ENCODE assay signal across 8 mouse cellular contexts in genomic region chr7:111121522-111121921, GRCm38 (mm10). TPM values are rescaled to one million over a fixed set of nuclear protein-coding genes. Genes with fewer than 3 reads are reported as not detected.
A peak's percentile ranks its signal among the peaks of the same experiment; 100 is the strongest.
DNase-seq lines count a peak whose midpoint lies in the region; ATAC-seq and TF ChIP-seq lines count a peak whose summit lies in the region.

No protein-coding gene starts in this region.

- TF ChIP-seq CTCF in CH12.LX (conservative IDR thresholded peaks at IDR 0.05 in 1 of 2, IDR thresholded peaks at IDR 0.05 in 1 of 2; ENCODE audit: low read depth in 2 of 2, low read length in 2 of 2): no peak
- TF ChIP-seq CTCF in liver, postnatal 0 days (IDR thresholded peaks at IDR 0.05; ENCODE audit: low read depth): no peak

- WGBS in heart, embryonic 10.5 days: 54% methylated on average over 9 of the region's 9 CpGs
- WGBS in embryonic facial prominence, embryonic 10.5 days: 59% methylated on average over 9 of the region's 9 CpGs
- WGBS in liver, postnatal 0 days (ENCODE audit: insufficient replicate concordance): 44% methylated on average over 9 of the region's 9 CpGs

- intact Hi-C loops in heart, postnatal 14 days (cut with DNase I): loop anchor here (5.0 kb wide), 1 partner anchor 36 kb away; no protein-coding TSS in a partner anchor

- TF ChIP-seq RAD21 in CH12.LX (IDR thresholded peaks at IDR 0.05; ENCODE audit: low read depth, low read length): no peak

- no peak for TF ChIP-seq EP300 in CH12.LX (IDR thresholded peaks at IDR 0.05; ENCODE audit: low read length)
- TF ChIP-seq EP300 in liver, postnatal 0 days (IDR thresholded peaks at IDR 0.05; ENCODE audit: low read depth): no peak

- no peaks in the 10 kb centered on the region for H3K9me3 ChIP-seq in heart, embryonic 10.5 days
- H3K9me3 ChIP-seq in CH12.LX (replicated peaks; ENCODE audit: low read length): no peaks in the 10 kb centered on the region
- H3K9me3 ChIP-seq in embryonic facial prominence, embryonic 10.5 days: no peaks in the 10 kb centered on the region
- H3K9me3 ChIP-seq in liver, postnatal 0 days (ENCODE audit: low read length): no peaks in the 10 kb centered on the region

- no peak for DNase-seq in heart, embryonic 10.5 days (ENCODE audit: low spot score)
- no peak for DNase-seq in heart, postnatal 14 days
- DNase-seq in CH12.LX (ENCODE audit: extremely low read depth): peak; percentile 50
- no peak for DNase-seq in embryonic facial prominence, embryonic 10.5 days (ENCODE audit: low spot score)
- peak; percentile 73 for DNase-seq in kidney, adult 11 months
- no peak for DNase-seq in liver, postnatal 0 days
- no peak for DNase-seq in T-cell, adult 2 months (ENCODE audit: low spot score)

- no peak for TF ChIP-seq POLR2A in CH12.LX (IDR thresholded peaks at IDR 0.05; ENCODE audit: low read depth, low read length)

- peak overlapping the region; percentile 78 for H3K9ac ChIP-seq in CH12.LX (ENCODE audit: insufficient read depth, low read depth)
- peak overlapping the region; percentile 77 for H3K9ac ChIP-seq in liver, postnatal 0 days (replicated peaks)

- peak overlapping the region; percentile 64 for H3K4me2 ChIP-seq in CH12.LX (ENCODE audit: insufficient read depth, low read depth, poor library complexity, severe bottlenecking)
- H3K4me2 ChIP-seq in liver, postnatal 0 days (ENCODE audit: low read depth, low read length): peak overlapping the region; percentile 89

- H3K27me3 ChIP-seq in heart, embryonic 10.5 days (ENCODE audit: insufficient read depth, poor library complexity, severe bottlenecking): no peaks in the 10 kb centered on the region
- H3K27me3 ChIP-seq in CH12.LX (replicated peaks): no peaks in the 10 kb centered on the region
- no peaks in the 10 kb centered on the region for H3K27me3 ChIP-seq in embryonic facial prominence, embryonic 10.5 days (replicated peaks; ENCODE audit: low read depth, poor library complexity, severe bottlenecking)
- H3K27me3 ChIP-seq in liver, postnatal 0 days (ENCODE audit: insufficient read depth, low read length): no peaks in the 10 kb centered on the region

- peaks cover 17% of the 10 kb centered on the region; the same call in 1 of the 2 replicates for H3K4me1 ChIP-seq in heart, embryonic 10.5 days
- peaks cover 6 to 22% of the 10 kb centered on the region in 2 experiments for H3K4me1 ChIP-seq in CH12.LX (ENCODE audit: control insufficient read depth in 1 of 2, insufficient read depth in 2 of 2)
- peaks cover 15% of the 10 kb centered on the region for H3K4me1 ChIP-seq in embryonic facial prominence, embryonic 10.5 days
- peaks cover 19% of the 10 kb centered on the region for H3K4me1 ChIP-seq in liver, postnatal 0 days (ENCODE audit: insufficient read depth)

- no peaks in the 10 kb centered on the region for H3K79me2 ChIP-seq in CH12.LX (replicated peaks; ENCODE audit: control insufficient read depth, extremely low read depth, insufficient read depth, poor library complexity, severe bottlenecking)

- ATAC-seq in liver, postnatal 0 days: no peak
- no peak for ATAC-seq in inflammation-experienced regulatory T-cells, adult 6 months

- H3K36me3 ChIP-seq in heart, embryonic 10.5 days: no peaks in the 10 kb centered on the region; the same call in 1 of the 2 replicates
- peaks cover 3 to 17% of the 10 kb centered on the region in 2 experiments for H3K36me3 ChIP-seq in CH12.LX (replicated peaks in 1 of 2; ENCODE audit: control insufficient read depth in 1 of 2, insufficient read depth in 1 of 2, low read length in 1 of 2)
- H3K36me3 ChIP-seq in embryonic facial prominence, embryonic 10.5 days (replicated peaks): peaks cover 20% of the 10 kb centered on the region
- 0 out of 2 replicates have a peak, but pooled peaks cover 3% of the 10 kb centered on the region for H3K36me3 ChIP-seq in liver, postnatal 0 days (replicated peaks; ENCODE audit: insufficient read depth, low read length)

- in situ Hi-C loops in CH12.LX (cut with MboI; ENCODE audit: low pct_ligation_motif_present, low pct_unique_long_range_greater_than_20kb, low sequenced_read_pairs): no loop called here

- dilution Hi-C loops in CH12.LX (cut with MboI; ENCODE audit: extremely low pct_ligation_motif_present, extremely low pct_unique_long_range_greater_than_20kb, low sequenced_read_pairs): no loop called here

- peak overlapping the region; percentile 72 for H3K4me3 ChIP-seq in heart, embryonic 10.5 days
- H3K4me3 ChIP-seq in CH12.LX (replicated peaks in 1 of 3; ENCODE audit: low read depth in 2 of 3, low read length in 2 of 3, poor library complexity in 1 of 3): peak overlapping the region; percentile 65 to 93 (median 81)
- H3K4me3 ChIP-seq in embryonic facial prominence, embryonic 10.5 days: peak overlapping the region; percentile 77
- peak overlapping the region; percentile 76 for H3K4me3 ChIP-seq in liver, postnatal 0 days (ENCODE audit: low read depth, low read length)

- peak overlapping the region; percentile 97 for H3K27ac ChIP-seq in heart, embryonic 10.5 days
- peak overlapping the region; percentile 88 for H3K27ac ChIP-seq in CH12.LX (ENCODE audit: insufficient read depth, low read depth)
- H3K27ac ChIP-seq in embryonic facial prominence, embryonic 10.5 days (replicated peaks): peak overlapping the region; percentile 99
- H3K27ac ChIP-seq in liver, postnatal 0 days (ENCODE audit: low read depth): peak overlapping the region; percentile 91

TF ChIP-seq in CH12.LX, 34 proteins besides CTCF, POLR2A, EP300 and RAD21:
- TF ChIP-seq BHLHE40 (IDR thresholded peaks at IDR 0.05; ENCODE audit: low read depth, low read length) (peak; percentile 87), MAZ (IDR thresholded peaks at IDR 0.05; ENCODE audit: low read depth, low read length) (no peak), SMC3 (IDR thresholded peaks at IDR 0.05; ENCODE audit: low read depth, low read length) (no peak), CHD1 (IDR thresholded peaks at IDR 0.05; ENCODE audit: low read depth, low read length) (0 out of 2 replicates have a peak, but pooled peaks have one; percentile 91), TCF12 (IDR thresholded peaks at IDR 0.05; ENCODE audit: low read depth, low read length) (no peak), MAX (IDR thresholded peaks at IDR 0.05; ENCODE audit: low read length) (peak; percentile 91), GABPA (IDR thresholded peaks at IDR 0.05; ENCODE audit: insufficient replicate concordance, low read depth, low read length) (no peak), POLR2AphosphoS2 (IDR thresholded peaks at IDR 0.05; ENCODE audit: low read depth, low read length) (0 out of 2 replicates have a peak, but pooled peaks have one; percentile 7), MYC (IDR thresholded peaks at IDR 0.05; ENCODE audit: low read depth, low read length) (peak; percentile 96), SIN3A (IDR thresholded peaks at IDR 0.05; ENCODE audit: low read length) (peak; percentile 43; the same call in 1 of the 2 replicates)

RNA-seq across cellular contexts. Expression of gene Eif4g2, which starts 38.7 kb away (rescaled TPM):
- polyA plus RNA-seq in heart, embryonic 10.5 days (2016; fragmentation: Nextera tagmentation; extraction: Ambion mirVana): 914 and 925 TPM in 2 replicates
- 1,000 to 10,000 TPM in 1 of 2 experiments, 100 to 1,000 TPM in 1; 934 to 1,085 TPM for total RNA-seq in heart, postnatal 14 days (2021)
- total RNA-seq in CH12.LX (2012; rRNA removed) (217 and 318 TPM in 2 replicates), CH12.LX (2014; rRNA removed) (671 and 744 TPM in 2 replicates)
- 821 and 920 TPM in 2 replicates for polyA plus RNA-seq in CH12.LX (2012; ENCODE audit: insufficient read length, low read depth)
- polyA plus RNA-seq in embryonic facial prominence, embryonic 10.5 days (2016; fragmentation: Nextera tagmentation; extraction: Ambion mirVana): 1,371 TPM in 2 replicates
- polyA plus RNA-seq in liver, postnatal 0 days (2015; fragmentation: Nextera tagmentation; extraction: Ambion mirVana): 182 and 200 TPM in 2 replicates
- 1,000 to 10,000 TPM in 1 of 3 experiments, 100 to 1,000 TPM in 2; 799 to 1,002 (median 808) TPM for polyA plus RNA-seq in inflammation-experienced regulatory T-cells, adult 6 months (2017; shearing (Covaris generic))

Comparison
In these comparisons a context has a peak if more than half of its experiments do, and no peak if none do; other contexts are left out.
1. DNase-seq: peak in CH12.LX (single experiment) and kidney, adult 11 months (single experiment); none in heart, embryonic 10.5 days (single experiment), heart, postnatal 14 days (0 of 2), embryonic facial prominence, embryonic 10.5 days (single experiment), liver, postnatal 0 days (single experiment) and T-cell, adult 2 months (single experiment).
2. Peak in every context shown above with its lines, with median percentiles within 50 percentile points of each other: H3K27ac ChIP-seq and H3K4me3 ChIP-seq.